Mouse (Mus musculus) c-Kit-positive CD71-positive TER-119-positive erythroid progenitor cells, embryonic 14.5 days (primary cell): ENCODE data around the gene Cd40lg.
A peak's percentile ranks its signal among the peaks of the same experiment; 100 is the strongest.

ENCODE experiments used
- DNase-seq: peaks from one replicate; pipeline ENCODE4 v3.0.0-alpha.2; 2013; ENCODE audit warnings: low spot score

Gene Cd40lg

DNA sequence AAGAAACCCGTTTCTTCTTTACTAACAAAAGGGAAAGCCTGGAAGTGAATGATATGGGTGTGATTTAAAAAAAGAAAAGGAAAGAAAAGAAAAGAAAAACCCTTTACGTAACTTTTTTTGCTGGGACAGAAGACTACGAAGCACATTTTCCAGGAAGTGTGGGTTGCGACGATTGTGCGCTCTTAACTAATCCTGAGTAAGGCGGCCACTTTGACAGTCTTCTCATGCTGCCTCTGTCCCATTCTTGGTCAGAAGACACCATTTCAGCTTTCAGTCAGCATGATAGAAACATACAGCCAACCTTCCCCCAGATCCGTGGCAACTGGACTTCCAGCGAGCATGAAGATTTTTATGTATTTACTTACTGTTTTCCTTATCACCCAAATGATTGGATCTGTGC, at the start of gene Cd40lg:
Gene Cd40lg (plus strand): TSS at position 268 of the 400 bp plus-strand sequence.
- DNase-seq, result no peak

DNA sequence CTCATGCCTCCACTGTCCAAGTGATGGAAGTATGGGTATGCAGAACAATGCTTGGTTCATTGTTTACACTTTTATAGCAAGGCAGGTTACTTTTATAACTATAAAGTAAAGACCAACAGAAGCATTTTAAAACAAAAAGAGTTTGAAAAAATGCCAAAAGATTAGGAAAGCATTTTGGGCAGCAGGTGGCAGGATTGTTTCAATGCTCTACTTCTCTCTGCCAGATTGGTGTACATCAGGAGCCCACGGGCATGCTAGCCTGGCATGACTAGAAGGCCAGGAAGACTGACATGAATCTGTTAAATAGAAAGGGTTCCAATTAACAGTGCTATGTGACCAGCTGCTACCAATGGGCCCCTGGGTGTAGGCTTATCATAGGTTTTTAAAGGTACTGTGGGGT, 45.4 kb upstream of the Cd40lg start:
- DNase-seq, result no peak

DNA sequence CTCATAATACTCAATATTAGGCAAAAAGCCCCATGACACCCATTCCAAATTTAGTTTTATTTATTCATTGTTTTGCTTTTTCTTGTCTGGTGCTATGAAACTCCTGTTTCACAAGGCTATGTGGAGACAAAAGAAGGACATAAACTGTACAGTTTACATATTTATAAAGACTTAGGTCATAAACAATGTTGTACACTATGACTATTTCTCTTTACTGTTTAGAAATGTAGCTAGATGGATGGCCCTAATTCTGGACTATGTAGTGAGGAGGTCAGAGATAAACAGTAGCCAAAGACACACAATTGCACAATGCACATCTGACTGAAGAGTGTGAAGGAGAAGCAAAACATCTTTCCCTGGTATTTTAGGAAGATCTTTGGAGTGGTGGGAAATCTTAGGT, 40.7 kb upstream of the Cd40lg start:
- DNase-seq, result no peak

DNA sequence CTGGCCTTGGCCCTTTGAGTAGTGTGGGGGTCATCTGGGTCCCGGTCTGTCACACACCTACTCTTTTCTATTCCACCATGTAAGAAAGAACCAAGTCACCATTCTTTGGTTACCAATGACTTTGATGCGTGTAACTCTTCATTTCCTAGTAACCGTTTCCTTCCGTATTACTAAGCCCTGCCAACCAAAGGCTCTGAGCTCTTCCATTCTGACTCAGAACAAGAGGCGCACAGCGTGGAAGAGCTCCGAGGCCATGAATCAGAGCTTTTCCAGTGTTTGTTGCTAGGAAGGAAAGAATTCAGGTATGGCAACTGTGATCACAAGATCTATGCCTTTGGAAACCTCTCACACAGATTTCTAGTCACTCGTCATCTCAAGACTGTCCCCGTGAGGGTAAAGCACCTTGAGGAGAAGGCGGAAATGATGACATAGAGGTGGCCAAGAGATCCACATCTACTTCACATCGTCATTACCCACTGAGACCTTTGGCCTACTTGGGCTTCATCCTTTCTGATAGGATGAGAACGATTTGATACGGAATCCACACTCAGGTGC, 34.6 kb upstream of the Cd40lg start:
- no peak for DNase-seq

DNA sequence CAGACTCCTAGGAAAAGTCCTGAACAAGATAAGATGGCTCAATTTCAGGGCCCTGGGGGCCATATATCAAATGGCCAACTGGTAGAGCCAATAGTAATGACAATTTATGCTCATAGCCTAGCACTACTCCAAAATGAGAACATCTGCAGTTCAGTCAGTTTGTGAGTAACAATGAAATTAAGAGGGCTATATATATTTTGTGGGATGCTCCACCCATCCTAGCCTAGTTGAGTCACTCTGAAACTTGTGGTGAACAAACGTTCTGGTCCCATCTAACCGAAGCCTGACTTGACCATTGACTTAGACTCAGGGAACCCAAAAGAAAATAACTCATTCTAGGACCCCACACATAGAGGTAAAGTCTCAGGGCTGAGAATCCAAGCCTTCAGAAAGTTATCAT, 29.5 kb upstream of the Cd40lg start:
- no peak for DNase-seq

DNA sequence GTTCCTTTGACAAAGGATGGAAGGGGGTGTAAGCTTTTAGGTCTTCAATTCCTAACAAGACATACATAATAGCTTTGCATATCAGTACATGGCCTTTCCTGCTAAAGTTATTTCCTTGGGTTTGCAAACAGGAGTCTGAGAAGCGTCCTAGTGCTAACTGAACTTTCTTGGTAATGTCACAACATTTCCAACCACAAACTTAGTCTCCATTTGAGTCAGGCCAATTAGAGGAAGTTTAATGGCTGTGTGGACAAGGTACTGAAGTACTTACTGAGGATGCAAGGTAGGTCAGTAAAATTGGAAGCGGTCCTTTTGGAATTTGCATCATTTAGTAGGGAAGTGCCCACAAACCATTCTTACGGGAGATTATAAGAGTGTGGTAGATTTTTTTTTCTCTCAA, 28.6 kb upstream of the Cd40lg start:
- no peak for DNase-seq

DNA sequence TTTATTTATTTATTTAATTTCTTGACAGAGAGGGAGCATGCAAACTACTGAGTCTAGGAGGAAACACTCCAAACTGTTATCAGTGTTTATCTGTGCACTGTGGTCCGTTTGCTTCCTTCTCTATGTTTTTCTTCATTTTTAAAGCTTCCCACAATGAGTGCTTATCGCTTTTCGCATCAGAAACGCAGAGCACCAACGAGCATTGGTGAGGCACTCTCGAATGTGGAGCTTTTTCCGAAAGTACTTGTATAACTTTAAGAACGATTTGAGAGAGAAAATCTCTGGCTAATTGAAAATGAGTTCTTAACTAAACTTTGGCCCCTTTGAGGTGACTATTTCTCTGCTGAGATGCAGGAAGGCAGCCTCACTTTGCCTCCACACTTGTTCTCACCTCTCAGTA, 24.6 kb upstream of the Cd40lg start:
- DNase-seq, result no peak

DNA sequence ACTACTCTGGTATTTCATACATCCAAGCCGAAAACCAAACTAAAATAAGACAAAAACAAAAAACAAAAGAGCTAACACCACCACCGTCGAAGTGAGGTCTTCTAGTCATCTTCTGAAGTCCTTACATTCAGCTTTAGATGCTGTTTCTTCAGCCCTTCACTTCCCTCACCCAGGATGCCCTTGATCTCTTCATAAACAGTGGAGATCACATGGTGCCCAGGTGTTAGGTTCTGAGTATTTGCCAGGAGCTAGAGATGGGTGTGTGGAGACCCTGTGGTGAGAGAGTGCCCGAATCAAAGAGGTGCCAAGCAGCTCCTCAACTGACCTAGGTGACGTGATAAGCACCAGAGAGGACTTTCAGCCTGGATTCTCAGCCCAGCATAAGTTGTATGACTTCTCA, 22.6 kb upstream of the Cd40lg start:
- DNase-seq, result no peak

DNA sequence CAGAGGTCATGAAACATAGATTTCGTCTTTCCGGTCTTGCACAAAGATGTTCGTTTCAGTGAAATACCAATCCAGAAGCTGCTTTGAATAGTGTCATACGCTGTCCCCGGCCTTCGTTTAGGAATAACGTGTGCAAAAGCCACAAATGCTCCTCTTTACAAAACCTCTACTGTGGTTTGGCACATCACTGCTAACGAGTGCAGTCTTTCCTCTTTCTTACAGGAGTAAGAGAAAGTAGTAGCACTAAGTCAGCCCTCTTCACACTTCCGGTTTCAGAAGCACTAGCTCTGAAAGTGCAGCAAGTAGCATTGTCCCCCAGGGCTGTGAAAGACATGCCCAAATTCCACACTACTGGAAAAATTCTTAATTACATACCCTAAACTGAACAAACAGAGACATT, 15.6 kb upstream of the Cd40lg start:
- DNase-seq, result no peak

DNA sequence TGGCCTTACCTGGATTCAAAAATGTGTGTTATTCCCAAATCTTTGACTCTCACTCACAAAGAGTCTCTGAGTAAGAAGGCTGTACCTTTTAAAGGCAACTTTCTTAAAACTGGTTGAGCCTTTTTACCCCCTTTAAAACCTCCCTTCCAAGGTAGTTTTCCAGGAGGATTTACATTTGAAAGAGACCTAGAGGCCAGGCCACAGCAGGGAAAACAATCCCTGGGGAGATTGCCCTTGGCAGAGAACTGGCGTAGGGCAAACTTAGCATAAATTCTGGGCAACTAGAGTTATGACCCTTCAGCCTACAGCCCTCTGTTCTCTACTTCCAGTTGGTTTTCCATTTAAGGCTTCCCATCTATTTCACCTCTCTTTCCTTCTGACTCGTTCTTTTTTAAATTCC, 13.9 kb upstream of the Cd40lg start:
- DNase-seq, result no peak

DNA sequence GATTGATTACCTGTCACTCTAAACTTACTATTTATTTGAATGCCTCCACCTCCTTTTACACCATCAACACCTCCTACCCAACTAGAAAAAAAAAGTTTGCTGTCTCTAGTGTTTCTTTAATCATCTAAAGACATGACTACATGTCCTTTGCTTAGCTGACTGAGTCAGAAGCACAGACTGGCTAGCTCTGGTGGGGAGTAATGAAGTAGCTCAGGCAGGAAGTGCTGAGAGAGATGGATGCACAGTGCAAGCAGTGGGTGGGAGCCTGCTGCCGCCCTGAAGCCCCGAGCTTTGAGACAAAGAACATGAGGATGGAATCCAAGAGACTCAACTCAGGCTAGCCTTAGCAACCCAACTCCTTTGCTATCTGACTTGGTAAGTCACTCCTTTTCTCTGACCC, 11.5 kb upstream of the Cd40lg start:
- no peak for DNase-seq

DNA sequence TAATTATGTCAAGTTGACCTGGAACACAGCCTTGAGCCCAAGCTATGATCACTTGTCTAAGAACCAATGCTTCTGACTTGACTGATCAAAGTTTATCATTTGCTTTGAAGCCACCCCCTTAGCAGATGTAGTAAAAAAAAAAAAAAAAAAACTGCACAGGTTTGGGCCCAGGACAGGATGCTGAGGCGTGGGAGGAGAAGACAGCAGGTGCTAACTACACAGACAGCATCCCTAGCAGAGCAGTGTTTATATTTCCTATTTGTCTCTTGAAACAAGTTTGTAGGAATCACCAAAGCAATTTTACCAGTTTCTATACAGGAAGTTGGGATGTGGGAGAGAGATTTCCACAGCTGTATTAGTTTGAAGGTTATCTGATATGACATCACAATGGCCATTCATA, 1.4 kb upstream of the Cd40lg start:
- no peak for DNase-seq

DNA sequence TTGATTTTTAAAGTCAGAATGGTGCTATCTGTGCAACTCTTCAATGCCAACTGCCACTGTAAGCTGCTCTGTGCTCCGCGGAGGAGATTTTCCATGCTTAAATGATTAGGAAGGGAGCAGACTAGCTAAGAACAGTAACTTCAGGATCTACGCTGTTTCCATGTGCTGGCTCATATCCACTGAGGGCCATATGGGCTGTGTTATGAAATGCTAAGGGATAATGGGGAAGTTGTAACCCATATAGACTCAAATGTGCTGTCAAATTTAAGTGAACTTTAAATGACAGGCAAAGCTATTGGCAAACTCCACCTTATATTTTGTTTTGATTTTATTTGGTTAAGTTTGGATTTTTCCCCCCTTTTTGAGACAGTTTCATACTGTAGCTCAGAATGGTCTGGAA, 919 bp downstream of the Cd40lg start:
- DNase-seq, result no peak

DNA sequence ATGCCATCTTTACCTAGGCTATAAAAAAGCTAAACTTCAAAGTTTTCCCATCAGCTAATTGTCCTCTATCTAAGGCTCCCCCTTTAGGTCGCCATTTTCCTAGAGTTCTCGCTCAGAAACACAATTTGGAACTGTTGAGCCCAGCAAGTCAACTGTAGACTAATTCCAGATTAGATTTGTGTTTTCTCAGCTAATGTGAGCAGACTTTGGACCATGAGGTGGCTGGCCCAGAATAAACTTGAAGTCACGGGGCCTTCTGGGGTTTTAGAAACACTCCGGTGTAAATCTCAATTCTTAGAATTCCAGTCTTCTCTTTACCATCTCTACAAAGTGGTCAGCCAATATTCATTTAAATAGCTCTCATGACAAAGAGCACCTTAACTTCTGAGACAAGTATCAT, 3.6 kb downstream of the Cd40lg start:
- no peak for DNase-seq

DNA sequence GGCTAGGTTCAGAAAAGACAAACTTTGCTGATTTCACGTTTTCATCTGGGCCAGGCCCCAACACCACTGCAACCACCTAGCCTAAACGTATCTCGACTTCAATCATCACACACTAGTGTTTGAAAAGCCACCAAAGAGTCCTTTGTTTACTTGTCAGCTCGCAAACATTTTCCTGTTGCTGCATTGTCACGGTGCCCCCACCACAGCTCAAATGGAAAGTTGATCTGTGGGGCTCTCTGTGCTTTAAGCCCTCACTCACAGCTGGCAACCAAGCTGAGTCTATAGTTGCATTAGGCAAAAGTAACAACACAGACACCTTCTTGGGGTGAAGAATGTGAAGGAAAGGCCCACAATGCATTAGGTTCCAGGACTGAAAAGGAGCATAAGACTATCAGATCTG, 4.3 kb downstream of the Cd40lg start:
- DNase-seq, result no peak

DNA sequence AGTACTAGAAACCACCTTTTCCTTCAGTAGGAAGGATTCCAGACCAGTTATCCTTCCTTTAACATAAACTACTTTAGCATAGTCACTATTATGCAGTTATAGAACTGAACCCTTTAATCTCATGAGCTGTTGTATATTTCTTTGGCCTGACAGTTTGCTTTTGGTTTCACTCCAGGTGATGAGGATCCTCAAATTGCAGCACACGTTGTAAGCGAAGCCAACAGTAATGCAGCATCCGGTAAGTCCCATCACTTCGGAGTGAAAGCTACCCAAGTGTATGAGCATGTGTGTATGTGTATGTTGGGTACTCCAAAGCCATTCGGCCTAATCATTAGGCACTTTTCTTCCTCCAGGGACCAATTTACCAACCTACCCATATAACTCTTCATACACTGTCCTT, 7.6 kb downstream of the Cd40lg start:
- DNase-seq, result no peak

DNA sequence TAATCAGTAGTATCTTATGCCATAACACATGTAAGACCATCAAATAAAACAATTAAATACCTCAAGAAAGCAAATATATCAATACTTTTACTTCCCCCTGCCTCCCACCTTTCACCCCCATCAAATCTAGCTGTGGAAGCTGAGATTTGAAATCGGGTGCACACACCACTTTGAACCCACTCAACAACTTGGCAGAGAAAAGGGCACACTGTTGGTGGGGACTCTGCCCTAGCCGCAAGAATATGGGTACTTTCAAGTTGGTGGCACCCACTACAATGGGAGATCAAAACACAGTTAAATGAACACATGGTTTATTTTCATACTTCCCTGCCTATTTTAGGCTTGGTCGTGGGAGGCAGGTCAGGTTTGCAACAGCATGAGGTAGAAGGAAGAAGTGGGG, 9.9 kb downstream of the Cd40lg start:
- DNase-seq, result no peak

DNA sequence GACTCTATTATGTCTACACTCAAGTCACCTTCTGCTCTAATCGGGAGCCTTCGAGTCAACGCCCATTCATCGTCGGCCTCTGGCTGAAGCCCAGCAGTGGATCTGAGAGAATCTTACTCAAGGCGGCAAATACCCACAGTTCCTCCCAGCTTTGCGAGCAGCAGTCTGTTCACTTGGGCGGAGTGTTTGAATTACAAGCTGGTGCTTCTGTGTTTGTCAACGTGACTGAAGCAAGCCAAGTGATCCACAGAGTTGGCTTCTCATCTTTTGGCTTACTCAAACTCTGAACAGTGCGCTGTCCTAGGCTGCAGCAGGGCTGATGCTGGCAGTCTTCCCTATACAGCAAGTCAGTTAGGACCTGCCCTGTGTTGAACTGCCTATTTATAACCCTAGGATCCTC, 11.4 kb downstream of the Cd40lg start:
- no peak for DNase-seq

DNA sequence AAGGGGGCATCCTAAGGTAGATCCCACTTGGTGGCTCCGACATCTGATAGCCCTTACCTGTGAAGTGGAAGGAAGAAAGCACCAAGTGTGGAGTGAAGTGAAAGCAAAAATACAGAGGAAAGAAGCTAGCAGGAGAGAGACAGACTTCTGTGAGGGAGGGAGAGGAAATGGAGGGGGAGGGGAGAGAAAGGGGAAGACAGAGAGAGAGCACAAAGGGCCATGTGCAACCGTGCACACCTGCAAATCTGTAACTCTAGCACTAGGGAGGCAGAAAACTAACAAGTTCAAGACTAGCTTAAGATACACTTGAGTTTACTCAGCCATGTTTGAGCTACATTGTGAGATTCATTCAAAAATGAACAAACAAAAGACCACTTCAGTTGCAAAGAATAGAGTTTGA, 16.2 kb downstream of the Cd40lg start:
- DNase-seq, result no peak

DNA sequence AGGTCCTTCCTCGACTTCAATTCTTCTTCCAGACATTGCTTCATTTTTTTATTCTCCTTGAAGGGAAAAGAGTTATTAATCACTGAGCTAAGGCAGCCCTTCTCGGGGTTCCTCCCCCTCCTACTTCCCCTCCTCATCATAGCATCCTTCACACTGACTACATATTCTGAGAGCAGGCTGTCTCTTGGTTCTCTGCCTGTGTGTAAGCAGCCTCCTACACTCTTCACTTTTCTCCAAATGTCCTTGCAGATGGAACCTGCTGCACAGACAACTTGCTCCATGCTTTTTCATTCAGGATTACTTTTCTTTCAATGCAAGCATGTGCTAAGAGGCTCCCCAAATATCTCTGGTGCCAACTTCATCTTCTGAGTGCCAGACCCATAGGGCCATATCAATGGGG, 21.7 kb downstream of the Cd40lg start:
- no peak for DNase-seq

DNA sequence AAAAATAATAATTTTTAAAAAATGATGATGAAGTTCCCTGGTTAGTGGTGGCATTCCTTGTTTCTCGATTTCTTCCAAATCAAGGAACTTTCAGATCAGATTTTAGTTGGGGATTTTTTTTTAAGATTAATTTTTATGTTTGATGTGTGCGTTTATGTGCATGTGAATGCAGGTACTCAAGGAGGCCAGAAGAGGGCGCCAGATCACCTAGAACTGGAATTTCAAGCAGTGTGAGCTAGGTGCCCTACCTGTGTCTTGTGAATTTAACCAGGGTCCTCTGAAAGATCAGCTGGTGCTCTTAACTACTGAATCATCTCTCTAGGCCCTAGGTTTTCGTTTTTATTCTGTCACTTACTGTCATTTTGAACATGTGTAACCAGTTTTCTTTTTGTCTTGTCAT, 24.0 kb downstream of the Cd40lg start:
- DNase-seq, result peak; percentile 1

DNA sequence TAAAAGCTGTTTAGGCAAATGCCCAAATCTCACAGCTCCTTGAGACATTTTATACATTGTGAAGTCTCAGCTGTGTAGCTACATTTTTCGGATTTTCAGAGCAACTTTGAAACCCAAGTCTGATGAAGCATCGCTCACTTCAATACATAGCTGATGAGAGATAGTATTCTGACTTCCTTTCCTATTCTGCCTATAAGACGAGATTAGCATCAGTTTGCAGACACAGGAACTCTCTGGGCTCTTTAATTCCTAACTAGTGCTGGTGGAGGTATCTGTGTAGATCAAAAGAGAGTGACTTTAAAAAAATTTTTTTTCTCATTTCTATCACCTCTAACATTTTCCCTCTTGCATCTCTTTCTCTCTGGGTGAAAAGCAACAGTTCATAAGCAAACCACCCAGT, 26.6 kb downstream of the Cd40lg start:
- DNase-seq, result no peak

DNA sequence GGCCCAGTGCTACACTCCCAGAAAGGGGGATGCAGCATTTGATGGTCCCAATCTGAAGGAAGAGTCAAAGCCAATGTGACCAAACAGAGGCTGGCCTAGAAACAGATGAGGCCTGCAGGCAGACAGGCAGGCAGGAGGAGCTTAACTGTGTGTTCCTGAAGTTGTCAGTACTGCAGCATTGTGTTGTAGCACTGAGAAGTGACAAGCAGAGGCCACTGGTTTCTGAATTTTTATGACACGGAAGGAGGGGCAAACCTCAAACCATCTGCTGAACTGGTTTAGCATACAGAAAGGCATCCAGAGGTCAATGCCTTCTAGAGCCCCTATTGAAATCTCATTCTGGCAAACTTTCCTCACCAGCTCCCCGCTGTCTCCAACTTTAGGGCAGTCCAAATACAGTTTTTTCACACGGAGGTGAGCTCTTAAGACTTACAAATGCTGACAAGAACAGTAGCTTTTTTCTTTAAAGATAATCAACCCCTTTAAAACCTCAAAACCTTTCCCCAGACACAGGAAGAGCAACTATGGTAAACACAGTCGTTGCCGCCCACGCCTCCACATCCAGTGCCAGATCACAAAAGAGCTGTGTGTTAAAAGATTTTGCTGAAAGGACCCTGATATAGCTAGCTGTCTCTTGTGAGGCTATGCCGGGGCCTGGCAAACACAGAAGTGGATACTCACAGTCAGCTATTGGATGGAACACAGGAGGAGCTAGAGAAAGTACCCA, 41.5 kb downstream of the Cd40lg start:
- no peak for DNase-seq

DNA sequence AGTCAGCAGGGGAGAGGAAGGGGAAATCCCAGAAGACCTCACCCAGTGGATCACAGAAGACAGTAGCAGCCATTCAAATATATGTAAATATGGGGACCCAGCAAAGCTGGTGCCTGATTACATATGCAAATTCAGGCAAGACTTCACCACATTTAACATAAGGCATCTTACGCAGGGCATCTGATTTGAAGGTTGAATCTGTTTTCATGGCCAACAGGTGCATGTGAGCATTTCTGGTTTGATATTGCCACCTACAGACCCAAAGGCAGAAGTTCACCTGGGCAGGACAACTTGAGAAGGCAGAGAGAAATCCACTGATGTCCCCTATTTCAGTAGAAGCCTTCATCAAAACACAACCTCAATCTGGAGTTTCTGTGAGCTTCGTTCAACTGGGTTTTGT, 48.8 kb downstream of the Cd40lg start:
- no peak for DNase-seq
